Mouse (Mus musculus): ENCODE results near the gene Pold1.
A peak's percentile ranks its signal among the peaks of the same experiment; 100 is the strongest.

Gene Pold1

GRCm38 (mm10) chr7:44485572-44486195, 63.0 kb downstream of the Pold1 start:
- no peak for DNase-seq (ENCODE audit: low spot score)

- peak; percentile 76 for DNase-seq (ENCODE audit: low spot score)
Measured at GRCm38 (mm10) chr7:44484841-44485571, 63.6 kb downstream of the Pold1 start.

GRCm38 (mm10) chr7:44484109-44484508, 64.5 kb downstream of the Pold1 start:
- no peak for DNase-seq (ENCODE audit: low spot score)

- DNase-seq (ENCODE audit: low spot score) = no peak
Measured at GRCm38 (mm10) chr7:44482836-44483435, 65.7 kb downstream of the Pold1 start.
